Mouse (Mus musculus): ENCODE data around the gene Ube2h.

The Ube2h gene

GRCm38 (mm10) chr6:30299116-30299515 lies 5.2 kb downstream of the Ube2h start:
- DNase-seq, result peak; percentile 5

GRCm38 (mm10) chr6:30292579-30292978 lies 11.8 kb downstream of the Ube2h start:
- no peak for DNase-seq

- no peak for DNase-seq
Measured at GRCm38 (mm10) chr6:30287958-30288357, 16.4 kb downstream of the Ube2h start.

GRCm38 (mm10) chr6:30286642-30287041 lies 17.7 kb downstream of the Ube2h start:
- no peak for DNase-seq

GRCm38 (mm10) chr6:30284177-30284576 lies 20.2 kb downstream of the Ube2h start:
- DNase-seq, result no peak

- DNase-seq, result no peak
Measured at GRCm38 (mm10) chr6:30282361-30282760, 22.0 kb downstream of the Ube2h start.

GRCm38 (mm10) chr6:30278374-30278773 lies 26.0 kb downstream of the Ube2h start:
- DNase-seq, result no peak

- DNase-seq, result no peak
Measured at GRCm38 (mm10) chr6:30276882-30277281, 27.5 kb downstream of the Ube2h start.

- no peak for DNase-seq
Measured at GRCm38 (mm10) chr6:30276375-30276774, 28.0 kb downstream of the Ube2h start.

- no peak for DNase-seq
Measured at GRCm38 (mm10) chr6:30275159-30275847, 29.0 kb downstream of the Ube2h start.

- no peak for DNase-seq
Measured at GRCm38 (mm10) chr6:30272911-30273310, 31.4 kb downstream of the Ube2h start.

GRCm38 (mm10) chr6:30272338-30272905 lies 31.9 kb downstream of the Ube2h start:
- DNase-seq, result no peak

GRCm38 (mm10) chr6:30269846-30270245 lies 34.5 kb downstream of the Ube2h start:
- no peak for DNase-seq

- DNase-seq, result no peak
Measured at GRCm38 (mm10) chr6:30267486-30267885, 36.9 kb downstream of the Ube2h start.

- DNase-seq, result no peak
Measured at GRCm38 (mm10) chr6:30265402-30265801, 38.9 kb downstream of the Ube2h start.

GRCm38 (mm10) chr6:30263053-30263452 lies 41.3 kb downstream of the Ube2h start:
- DNase-seq, result no peak

GRCm38 (mm10) chr6:30259271-30259670 lies 45.1 kb downstream of the Ube2h start:
- DNase-seq, result no peak

GRCm38 (mm10) chr6:30257962-30258361 lies 46.4 kb downstream of the Ube2h start:
- no peak for DNase-seq

GRCm38 (mm10) chr6:30255846-30256245 lies 48.5 kb downstream of the Ube2h start:
- no peak for DNase-seq

- DNase-seq, result no peak
Measured at GRCm38 (mm10) chr6:30252271-30253010, 51.9 kb downstream of the Ube2h start.

- no peak for DNase-seq
Measured at GRCm38 (mm10) chr6:30248708-30249107, 55.6 kb downstream of the Ube2h start.

- no peak for DNase-seq
Measured at GRCm38 (mm10) chr6:30245940-30246339, 58.4 kb downstream of the Ube2h start.

GRCm38 (mm10) chr6:30245397-30245796 lies 58.9 kb downstream of the Ube2h start:
- no peak for DNase-seq

- no peak for DNase-seq
Measured at GRCm38 (mm10) chr6:30243347-30244007, 60.9 kb downstream of the Ube2h start.
